Mouse (Mus musculus) lung, embryonic 16.5 days (tissue): ENCODE measurements around the gene Nags. TPM values are rescaled to one million over a fixed set of nuclear protein-coding genes. Genes with fewer than 3 reads are reported as not detected.
A peak's percentile ranks its signal among the peaks of the same experiment; 100 is the strongest.

ENCODE experiments used
- ATAC-seq: fragments of 200-750 bp; cut with Nextera tagmentation; 2 replicates; pipeline ENCODE4 v1.8.0; 2017; ENCODE audit warnings: low read depth, mild to moderate bottlenecking, moderate library complexity
- H3K27ac ChIP-seq: fragments of 300-500 bp; sonication (generic); 2 replicates; pipeline ENCODE4 v1.5.1; 2014; ENCODE audit warnings: mild to moderate bottlenecking, control low read depth, low read length
- H3K27me3 ChIP-seq: fragments of 300-500 bp; sonication (generic); 2 replicates; pipeline ENCODE4 v1.6.1; 2014; ENCODE audit warnings: low read depth, low read length, mixed read lengths; ENCODE audit not compliant: control insufficient read depth, insufficient read depth
- H3K36me3 ChIP-seq: fragments of 300-500 bp; sonication (generic); 2 replicates; pipeline ENCODE4 v1.6.1; 2014; ENCODE audit warnings: low read length; ENCODE audit not compliant: control insufficient read depth, insufficient read depth
- H3K4me1 ChIP-seq: fragments of 300-500 bp; sonication (generic); replicated peaks from 2 replicates; pipeline ENCODE4 v1.6.1; 2014; ENCODE audit warnings: low read length, mixed read lengths; ENCODE audit not compliant: control insufficient read depth, insufficient read depth
- H3K4me2 ChIP-seq: fragments of 300-500 bp; sonication (generic); 2 replicates; pipeline ENCODE4 v1.6.1; 2014; ENCODE audit warnings: low read depth, low read length, control low read depth
- H3K4me3 ChIP-seq: fragments of 300-500 bp; sonication (generic); 2 replicates; pipeline ENCODE4 v1.5.1; 2014; ENCODE audit warnings: mild to moderate bottlenecking, low read length, control low read depth
- H3K9ac ChIP-seq: fragments of 300-500 bp; sonication (generic); 2 replicates; pipeline ENCODE4 v1.6.1; 2014; ENCODE audit warnings: low read length, control low read depth
- H3K9me3 ChIP-seq: fragments of 300-500 bp; sonication (generic); 2 replicates; pipeline ENCODE4 v1.6.1; 2016; ENCODE audit warnings: low read length; ENCODE audit not compliant: control insufficient read depth
- WGBS: fragments of 180-500 bp; shearing (Covaris S2); extraction: QIAGEN DNeasy Blood & Tissue Kit; methylation state at CpG from one replicate; pipeline ENCODE4 v1.1.7; 2014; 5-methylcytosine and 5-hydroxymethylcytosine counted together
- polyA plus RNA-seq: library from polyadenylated mRNA; unstranded; fragments of >200 nt; fragmentation: Nextera tagmentation; extraction: Ambion mirVana; gene quantifications from 2 replicates; pipeline ENCODE4 v1.2.1, GENCODE M21; 2015

The Nags gene
- polyA plus RNA-seq, 1 experiment from 2014 or later = 0.73 TPM

- H3K36me3 ChIP-seq = peaks cover 35% of the 10 kb centered on the region
- H3K4me2 ChIP-seq = no peak overlapping the region
- 82% methylated on average over 9 of the region's 9 CpGs for WGBS
Measured at GRCm38 (mm10) chr11:102193657-102194440, 48.5 kb downstream of the Nags start.

GRCm38 (mm10) chr11:102196018-102196797, 50.9 kb downstream of the Nags start:
- Histone ChIP-seq H3K4me3 (no peak overlapping the region), H3K9ac (no peak overlapping the region), H3K4me2 (no peak overlapping the region), H3K9me3 (no peaks in the 10 kb centered on the region), H3K27me3 (no peaks in the 10 kb centered on the region), H3K36me3 (peaks cover 50% of the 10 kb centered on the region), H3K27ac (no peak overlapping the region), H3K4me1 (no peaks in the 10 kb centered on the region)
- 53% methylated on average over 21 of the region's 21 CpGs for WGBS
- peak; percentile 47; the same call in 1 of the 2 replicates for ATAC-seq

More at GRCm38 (mm10) chr11:102193657-102194440, 48.5 kb downstream of the Nags start:
- H3K4me3 ChIP-seq = no peak overlapping the region
- H3K27me3 ChIP-seq = no peaks in the 10 kb centered on the region
- no peak overlapping the region for H3K9ac ChIP-seq
- no peak for ATAC-seq
- H3K9me3 ChIP-seq = no peaks in the 10 kb centered on the region
- no peak overlapping the region for H3K27ac ChIP-seq
- peaks cover 11% of the 10 kb centered on the region for H3K4me1 ChIP-seq

- Histone ChIP-seq H3K9ac (no peak overlapping the region), H3K27ac (no peak overlapping the region), H3K36me3 (peaks cover 55% of the 10 kb centered on the region), H3K4me2 (no peak overlapping the region), H3K9me3 (no peaks in the 10 kb centered on the region), H3K4me1 (no peaks in the 10 kb centered on the region), H3K27me3 (no peaks in the 10 kb centered on the region), H3K4me3 (no peak overlapping the region)
- 65% methylated on average over 6 of the region's 6 CpGs for WGBS
- no peak for ATAC-seq
Measured at GRCm38 (mm10) chr11:102198245-102198644, 52.9 kb downstream of the Nags start.

Other genes with a start within 250 kb of the Nags start
- gene Sost, start 178.5 kb upstream of the Nags start, polyA plus RNA-seq = 0.53 and 0.63 TPM in 2 replicates
- not detected in 2 replicates for gene Cfap97d1, start 161.2 kb upstream of the Nags start, polyA plus RNA-seq
- gene Dusp3, start 158.5 kb upstream of the Nags start, polyA plus RNA-seq = 21.7 and 23.8 TPM in 2 replicates
- gene Mpp3, start 117.1 kb upstream of the Nags start, polyA plus RNA-seq = 3.7 and 4.1 TPM in 2 replicates
- 0.74 and 1.1 TPM in 2 replicates for gene Cd300lg, start 104.0 kb upstream of the Nags start, polyA plus RNA-seq
- 6.1 and 6.4 TPM in 2 replicates for gene Mpp2, start 57.0 kb upstream of the Nags start, polyA plus RNA-seq
- not detected in 2 replicates for gene Ppy, start 44.2 kb upstream of the Nags start, polyA plus RNA-seq
- gene Pyy, start 37.7 kb upstream of the Nags start, polyA plus RNA-seq = not detected in 2 replicates
- 33.3 and 34.8 TPM in 2 replicates for gene Tmem101, start 10.9 kb downstream of the Nags start, polyA plus RNA-seq
- gene Lsm12, start 39.8 kb downstream of the Nags start, polyA plus RNA-seq = 108 and 130 TPM in 2 replicates
- 28.3 and 28.6 TPM in 2 replicates for gene G6pc3, start 44.1 kb downstream of the Nags start, polyA plus RNA-seq
- 70.1 and 80.4 TPM in 2 replicates for gene Hdac5, start 84.7 kb downstream of the Nags start, polyA plus RNA-seq
- 18.7 and 19.4 TPM in 2 replicates for gene BC030867, start 103.4 kb downstream of the Nags start, polyA plus RNA-seq
- gene Asb16, start 123.2 kb downstream of the Nags start, polyA plus RNA-seq = 0.05 and 0.08 TPM in 2 replicates
- 52.8 and 60.2 TPM in 2 replicates for gene Tmub2, start 139.4 kb downstream of the Nags start, polyA plus RNA-seq
- gene Atxn7l3, start 151.1 kb downstream of the Nags start, polyA plus RNA-seq = 11.1 and 11.6 TPM in 2 replicates
- gene Ubtf, start 174.2 kb downstream of the Nags start, polyA plus RNA-seq = 69.6 and 73.0 TPM in 2 replicates
- gene Slc4a1, start 220.7 kb downstream of the Nags start, polyA plus RNA-seq = 8.9 and 18.2 TPM in 2 replicates
- 1.8 and 2.9 TPM in 2 replicates for gene Rundc3a, start 247.9 kb downstream of the Nags start, polyA plus RNA-seq